Mouse (Mus musculus) inflammation-experienced regulatory T-cells, adult 16 weeks (primary cell): ENCODE data around the gene Sarnp. TPM values are rescaled to one million over a fixed set of nuclear protein-coding genes. Genes with fewer than 3 reads are reported as not detected.

Experiments used
- polyA plus RNA-seq: library from polyadenylated mRNA; unstranded; fragments of 100-300 nt; shearing (Covaris generic); gene quantifications from one replicate; pipeline ENCODE4 v1.2.1, GENCODE M21; 2017

Sarnp gene
- polyA plus RNA-seq = 149 TPM

DNA sequence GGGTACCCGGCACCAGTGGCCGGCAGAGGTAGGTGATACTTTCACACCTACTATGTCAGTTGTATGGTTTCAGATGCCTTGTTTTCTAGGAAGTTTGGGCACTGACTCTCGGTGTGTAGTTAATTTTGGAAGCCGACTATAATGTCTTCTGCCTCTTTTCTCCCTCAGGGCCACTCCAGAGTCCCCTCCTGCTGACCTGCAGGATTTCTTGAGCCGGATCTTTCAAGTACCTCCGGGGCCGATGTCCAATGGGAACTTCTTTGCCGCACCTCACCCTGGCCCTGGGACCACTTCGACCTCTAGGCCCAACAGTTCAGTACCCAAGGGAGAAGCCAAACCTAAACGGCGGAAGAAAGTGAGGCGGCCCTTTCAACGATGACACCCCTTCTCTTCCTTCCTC lies at the start of gene Sarnp:
TSS of gene Sarnp (plus strand) at position 301 of the 400 bp plus-strand sequence.

DNA sequence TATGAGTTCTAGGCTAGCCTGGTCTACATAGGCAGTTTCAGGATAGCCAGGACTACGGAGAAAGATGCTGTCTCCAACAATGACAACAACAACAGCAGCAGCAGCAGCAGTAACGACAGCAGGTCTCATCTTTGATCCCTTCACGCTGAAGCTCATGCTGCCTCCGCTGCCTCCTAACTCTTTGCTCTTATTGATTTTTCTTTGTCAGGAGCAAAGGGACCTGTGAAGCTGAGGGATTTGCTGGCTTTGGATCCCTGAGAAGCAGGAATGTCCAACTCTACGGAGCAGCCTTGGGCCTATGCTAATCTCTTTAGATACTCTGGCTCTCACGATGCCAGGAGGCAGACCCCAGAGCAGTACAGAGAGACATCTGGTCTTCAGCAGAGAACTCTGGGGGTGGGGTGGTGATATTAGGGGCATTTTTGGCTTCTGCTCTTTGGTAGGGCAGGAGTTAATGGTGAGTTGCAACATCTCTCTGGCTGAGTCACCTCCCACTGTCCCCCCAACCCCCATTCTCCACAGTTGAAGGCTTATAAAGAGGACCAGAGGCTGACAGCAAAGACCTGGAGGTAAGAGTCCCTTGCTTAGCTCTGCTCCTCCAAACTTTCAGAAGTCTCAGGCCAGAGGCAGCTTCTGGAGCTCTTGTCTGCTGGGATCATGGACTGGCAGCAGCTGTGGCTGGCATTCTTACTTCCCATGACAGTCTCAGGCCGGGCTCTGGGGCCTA lies 26.6 kb upstream of the Sarnp start, which contains the start of gene Mmp19:
TSS of gene Mmp19 (plus strand) at position 513 of the 727 bp plus-strand sequence.

DNA sequence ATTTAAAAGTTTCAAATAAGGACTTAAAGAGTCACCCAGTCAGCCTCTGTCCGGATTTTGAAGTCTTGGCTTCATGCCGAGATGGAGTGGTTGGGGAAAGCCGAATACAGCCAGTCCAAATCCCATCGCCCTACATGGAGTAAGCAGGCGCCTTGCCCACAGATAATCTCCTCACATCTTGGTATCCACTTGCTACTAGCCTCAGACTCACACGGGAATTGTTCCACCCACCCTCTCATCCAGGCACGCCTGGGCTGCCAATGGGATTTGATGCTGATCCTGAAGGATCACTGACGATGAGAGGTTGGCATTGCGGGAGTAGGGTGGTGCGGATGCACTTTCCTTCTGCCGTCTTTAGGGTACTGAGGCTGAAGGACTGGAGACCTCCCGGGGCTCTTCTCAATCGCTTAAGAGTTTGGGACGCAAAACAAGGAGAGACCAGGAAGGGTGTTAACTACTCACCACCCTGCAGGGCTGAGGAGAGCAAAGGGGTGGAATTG lies 13.3 kb upstream of the Sarnp start, which contains the start of gene Dnajc14:
TSS of gene Dnajc14 (plus strand) at position 292 of the 500 bp plus-strand sequence.

DNA sequence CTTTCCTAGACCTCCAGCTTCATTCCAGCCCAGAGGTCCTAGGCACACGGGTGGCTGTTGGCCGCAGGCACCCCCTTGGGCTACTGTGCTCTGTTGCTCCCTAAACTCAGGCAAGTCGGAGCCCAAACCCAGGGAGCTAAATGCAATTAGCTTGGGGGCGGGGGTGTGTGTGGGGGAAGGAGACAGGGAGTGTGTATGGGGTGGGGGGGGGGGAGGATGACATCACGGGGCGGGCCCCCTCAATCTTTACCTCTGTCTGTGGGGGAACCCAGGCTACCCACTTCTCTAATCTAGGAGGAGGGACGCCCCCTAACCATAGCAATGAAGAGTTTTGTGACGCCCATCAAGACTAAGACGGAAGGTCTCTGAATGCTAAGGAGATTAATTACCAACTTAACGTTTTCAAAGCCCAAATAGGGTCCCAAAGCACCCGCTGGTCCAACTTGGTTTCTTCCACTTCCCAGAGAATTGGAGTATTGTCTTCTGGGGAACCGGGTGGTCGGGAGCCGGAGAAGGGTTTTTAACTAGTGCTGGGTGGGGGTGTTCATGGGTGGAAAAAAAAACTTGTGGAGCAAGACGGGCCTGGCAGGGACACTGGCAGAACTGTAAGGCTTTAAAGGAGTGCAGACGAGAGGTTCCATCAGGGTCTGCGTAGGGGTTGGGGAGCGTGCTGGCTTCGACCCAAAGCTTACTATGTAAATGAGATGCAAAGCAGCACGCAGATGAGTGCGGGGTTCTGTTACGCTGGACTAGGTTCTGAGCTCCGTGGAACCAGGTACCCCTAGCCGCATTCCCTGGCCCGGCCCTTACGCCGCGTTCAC lies 12.7 kb upstream of the Sarnp start, which contains the start of gene Tmem198b:
TSS of gene Tmem198b (minus strand) at position 100 of the 821 bp plus-strand sequence.

DNA sequence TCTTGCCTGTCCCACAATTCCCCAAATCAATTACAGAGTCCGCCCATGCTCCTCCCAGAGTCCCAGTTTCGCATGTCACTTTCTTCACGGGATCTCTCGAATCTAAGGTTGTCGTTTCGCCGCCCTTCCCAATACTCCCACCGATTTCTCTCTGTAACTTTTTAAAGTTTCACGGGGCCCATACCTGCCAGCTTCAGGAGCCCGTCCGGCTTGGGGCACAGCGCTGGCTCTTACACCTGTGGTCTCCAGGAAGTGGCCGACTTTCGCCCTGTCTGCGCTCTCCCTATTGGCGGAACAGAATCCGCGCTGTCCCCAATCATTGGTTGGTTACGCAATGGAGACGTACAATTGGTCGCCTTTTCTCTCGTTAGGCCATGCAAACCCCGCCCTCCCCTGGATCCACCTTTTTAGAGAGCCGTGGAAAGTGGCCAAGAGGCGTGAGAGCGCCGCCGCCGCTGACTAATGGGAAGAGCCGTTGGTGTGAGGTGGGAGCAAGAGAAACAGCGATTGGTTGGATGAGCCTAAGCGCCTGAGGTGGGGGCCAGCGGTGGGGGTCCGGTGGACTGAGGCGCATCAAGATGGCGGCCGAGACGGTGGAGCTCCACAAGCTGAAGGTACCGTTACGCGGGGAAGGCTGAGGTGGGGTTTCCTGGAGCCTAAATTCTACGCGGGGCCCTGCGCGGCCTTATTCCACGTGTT lies 4.4 kb downstream of the Sarnp start, which contains the start of gene Ormdl2:
TSS of gene Ormdl2 (minus strand) at position 288 of the 699 bp plus-strand sequence.

DNA sequence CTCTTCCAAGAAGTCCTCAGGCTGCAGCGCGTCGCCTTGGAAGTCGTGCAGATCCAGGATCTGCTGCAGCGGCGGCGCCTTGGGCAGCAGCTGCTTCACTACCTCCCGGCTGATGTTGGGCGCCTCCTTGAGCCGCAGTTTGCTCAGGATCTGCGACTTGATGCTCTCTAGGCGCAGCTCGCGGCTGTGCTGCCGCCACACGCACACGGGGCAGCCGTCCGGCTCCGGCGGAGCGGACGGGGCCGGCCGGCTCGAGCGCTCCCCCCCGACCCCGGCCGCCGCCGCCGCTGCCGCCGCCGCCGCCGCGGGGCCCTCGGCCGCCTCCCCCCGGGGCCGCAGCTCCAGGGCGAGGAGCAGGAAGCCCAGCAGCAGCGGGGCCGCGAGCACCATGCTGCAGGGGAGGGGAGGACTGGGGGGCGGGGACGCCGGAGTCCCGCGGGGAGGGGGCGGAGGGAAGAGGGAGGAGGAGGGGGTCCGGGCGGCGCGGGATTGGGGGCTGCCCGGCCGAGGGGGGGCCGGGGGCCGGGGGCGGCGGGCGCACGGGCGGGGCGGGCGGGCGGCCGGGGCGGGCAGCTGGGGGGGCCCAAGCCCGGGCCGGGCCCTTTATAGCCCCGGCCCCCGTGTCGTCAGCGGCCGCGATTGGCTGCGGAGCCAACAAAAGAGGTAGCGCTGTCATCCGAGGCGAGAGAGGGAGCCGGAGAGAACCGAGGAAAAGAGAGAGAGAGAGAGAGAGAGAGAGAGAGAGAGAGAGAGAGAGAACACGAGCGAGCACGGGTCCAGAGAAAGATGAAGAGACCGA lies 74.4 kb downstream of the Sarnp start, which contains the start of gene Gdf11:
TSS of gene Gdf11 (minus strand) at position 423 of the 799 bp plus-strand sequence.

DNA sequence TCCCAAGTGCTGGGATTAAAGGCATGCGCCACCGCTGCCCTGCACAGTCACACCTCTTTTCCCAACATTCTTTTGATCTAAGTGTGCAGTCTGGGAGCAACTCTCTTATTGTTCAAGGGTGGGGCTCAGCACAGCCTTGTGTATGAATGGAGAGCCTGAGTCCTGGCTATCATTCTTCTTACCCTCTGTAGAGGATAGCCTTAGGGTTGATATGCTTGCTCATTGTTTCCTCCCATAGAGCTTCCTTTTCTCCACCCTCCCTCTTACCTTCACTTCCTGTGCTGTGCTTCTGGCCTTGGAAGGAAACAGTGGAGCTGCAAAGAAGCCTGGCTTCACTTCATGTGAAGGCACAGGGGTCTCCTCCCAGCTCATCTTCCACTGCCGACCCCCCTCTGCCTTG lies 83.6 kb downstream of the Sarnp start, which contains the start of gene Cd63:
TSS of gene Cd63 (plus strand) at position 292 of the 400 bp plus-strand sequence.

DNA sequence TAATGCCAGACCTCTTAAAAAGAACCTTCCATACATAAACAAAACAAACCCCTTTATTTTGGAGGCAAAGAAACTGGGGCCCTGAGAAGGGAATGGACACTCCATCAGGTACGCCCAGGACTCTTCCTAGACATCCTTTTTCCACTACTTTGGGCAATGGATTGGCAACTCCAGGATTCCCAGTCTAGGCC lies 105.6 kb downstream of the Sarnp start, which contains the start of gene Rdh5:
TSS of gene Rdh5 (minus strand) at position 67 of the 191 bp plus-strand sequence.

DNA sequence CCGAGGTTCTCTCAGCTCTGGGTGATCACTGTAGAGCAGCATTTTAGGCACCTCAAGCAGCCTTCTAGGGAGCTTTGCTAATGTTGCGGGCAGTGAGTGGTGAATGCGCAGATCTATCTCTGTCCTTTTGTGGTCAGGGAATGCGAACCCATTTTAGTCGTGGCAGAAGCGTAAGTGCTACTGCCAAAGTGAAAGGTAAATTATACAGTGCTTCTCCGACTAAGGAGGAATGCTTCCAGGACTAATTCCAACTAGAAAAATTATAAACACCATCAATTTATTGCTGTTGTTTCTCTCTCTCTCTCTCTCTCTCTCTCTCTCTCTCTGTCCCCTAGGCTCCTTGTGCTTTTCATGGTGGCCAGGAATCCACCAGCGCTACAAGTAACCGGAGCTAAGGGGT lies 106.8 kb downstream of the Sarnp start, which contains the start of gene Bloc1s1:
TSS of gene Bloc1s1 (minus strand) at position 101 of the 400 bp plus-strand sequence.

Other genes starting within 250 kb of the Sarnp start
- gene Erbb3, start 227.7 kb upstream of the Sarnp start, polyA plus RNA-seq = 12.6 TPM
- gene Rps26, start 190.6 kb upstream of the Sarnp start, polyA plus RNA-seq = 590 TPM
- 171 TPM for gene Ikzf4, start 171.3 kb upstream of the Sarnp start, polyA plus RNA-seq
- gene Suox, start 143.3 kb upstream of the Sarnp start, polyA plus RNA-seq = 61.8 TPM
- 56.8 TPM for gene Rab5b, start 121.1 kb upstream of the Sarnp start, polyA plus RNA-seq
- gene Pmel, start 113.1 kb upstream of the Sarnp start, polyA plus RNA-seq = 4.6 TPM
- 47.2 TPM for gene Cdk2, start 112.3 kb upstream of the Sarnp start, polyA plus RNA-seq
- gene Dgka, start 72.5 kb upstream of the Sarnp start, polyA plus RNA-seq = 706 TPM
- gene Pym1, start 69.4 kb upstream of the Sarnp start, polyA plus RNA-seq = 31.6 TPM
- not detected for gene Mmp19, start 26.4 kb upstream of the Sarnp start, polyA plus RNA-seq
- gene Dnajc14, start 13.3 kb upstream of the Sarnp start, polyA plus RNA-seq = 136 TPM
- 6.1 TPM for gene Tmem198b, start 13.0 kb upstream of the Sarnp start, polyA plus RNA-seq
- 89.2 TPM for gene Ormdl2, start 4.3 kb downstream of the Sarnp start, polyA plus RNA-seq
- gene Gdf11, start 74.4 kb downstream of the Sarnp start, polyA plus RNA-seq = 1.2 TPM
- gene Cd63, start 83.7 kb downstream of the Sarnp start, polyA plus RNA-seq = 1.2 TPM
- gene Rdh5, start 105.6 kb downstream of the Sarnp start, polyA plus RNA-seq = 21.9 TPM
- 196 TPM for gene Bloc1s1, start 106.7 kb downstream of the Sarnp start, polyA plus RNA-seq
- 9.1 TPM for gene Itga7, start 116.5 kb downstream of the Sarnp start, polyA plus RNA-seq
- not detected for gene Mettl7b, start 143.7 kb downstream of the Sarnp start, polyA plus RNA-seq
- not detected for gene Olfr9, start 172.1 kb downstream of the Sarnp start, polyA plus RNA-seq
- gene Olfr763, start 193.5 kb downstream of the Sarnp start, polyA plus RNA-seq = not detected
- gene Olfr764-ps1, start 222.6 kb downstream of the Sarnp start, polyA plus RNA-seq = not detected
- gene Olfr765, start 232.7 kb downstream of the Sarnp start, polyA plus RNA-seq = not detected